Mouse (Mus musculus) C2C12 (cell line): ENCODE measurements around the gene Olfr344.

Experiments
- CTCF ChIP-seq: IDR thresholded peaks from one replicate; pipeline ENCODE4 v1.5.1; 2011; ENCODE audit not compliant: control insufficient read depth, insufficient read depth, insufficient read length
- USF1 ChIP-seq: IDR thresholded peaks from one replicate; pipeline ENCODE4 v1.6.1; 2011; ENCODE audit warnings: low read depth, mild to moderate bottlenecking, control low read depth, moderate library complexity

GRCm38 (mm10) chr2:36566362-36566761 lies at the start of gene Olfr344:
- TF ChIP-seq CTCF = no peak
- TF ChIP-seq USF1 = no peak
